Mouse (Mus musculus): Measurements from ENCODE around the gene Rnf166.

- TF ChIP-seq POLR2A (IDR thresholded peaks at IDR 0.05; ENCODE audit: low read depth, low read length) = peak; percentile 37; the same call in 1 of the 2 replicates
- no peak for TF ChIP-seq CTCF (IDR thresholded peaks at IDR 0.05; ENCODE audit: extremely low read depth, insufficient read length, insufficient replicate concordance, low read depth, low read length)
Observed at GRCm38 (mm10) chr8:122460524-122461472, 15.1 kb downstream of the Rnf166 start, which contains the start of gene Snai3.

All from small intestine, adult 2 months (tissue).